Mouse (Mus musculus) kidney, adult 11 months (tissue): ENCODE measurements around the gene Gm20388.
"Not testable (repeated sequence)": the region's sequence is repeated elsewhere in the genome, so short reads cannot be mapped to it uniquely, and the experiment has no call there.

ENCODE experiments used
- DNase-seq: peaks from one replicate; pipeline ENCODE4 v3.0.0; 2022

The Gm20388 gene

GRCm38 (mm10) chr8:123037487-123037886, 3126.8 kb downstream of the Gm20388 start:
- DNase-seq: no peak

GRCm38 (mm10) chr8:123038351-123038750, 3127.7 kb downstream of the Gm20388 start:
- DNase-seq: no peak

GRCm38 (mm10) chr8:123039376-123040109, 3128.9 kb downstream of the Gm20388 start:
- no peak for DNase-seq

GRCm38 (mm10) chr8:123040110-123040650, 3129.5 kb downstream of the Gm20388 start:
- no peak for DNase-seq

- peak; percentile 54 for DNase-seq
These were observed 3130.6 kb downstream of the Gm20388 start for GRCm38 (mm10) chr8:123041008-123041773.

GRCm38 (mm10) chr8:123041774-123042105, 3131.1 kb downstream of the Gm20388 start:
- no peak for DNase-seq

GRCm38 (mm10) chr8:123042158-123042973, 3131.7 kb downstream of the Gm20388 start, which contains the start of gene Ankrd11:
Gene Ankrd11 (minus strand): TSS chr8:123042277.
- DNase-seq: peak; percentile 100

- no peak for DNase-seq
These were observed 3132.5 kb downstream of the Gm20388 start for GRCm38 (mm10) chr8:123042974-123043625.

GRCm38 (mm10) chr8:123043941-123044340, 3133.3 kb downstream of the Gm20388 start:
- no peak for DNase-seq

- not testable (repeated sequence) for DNase-seq
These were observed 3134.2 kb downstream of the Gm20388 start for GRCm38 (mm10) chr8:123044743-123045425.

- DNase-seq: peak; percentile 46
These were observed 3136.1 kb downstream of the Gm20388 start for GRCm38 (mm10) chr8:123046706-123047105.

GRCm38 (mm10) chr8:123047827-123048226, 3137.2 kb downstream of the Gm20388 start:
- DNase-seq: peak; percentile 41

- DNase-seq: no peak
These were observed 3137.8 kb downstream of the Gm20388 start for GRCm38 (mm10) chr8:123048402-123048801.

- DNase-seq: peak; percentile 61
These were observed 3140.8 kb downstream of the Gm20388 start for GRCm38 (mm10) chr8:123051458-123051857.

GRCm38 (mm10) chr8:123062721-123063120, 3152.1 kb downstream of the Gm20388 start, which contains the start of gene Spg7:
Gene Spg7 (plus strand): TSS chr8:123062942.
- DNase-seq: no peak

- no peak for DNase-seq
These were observed 3153.4 kb downstream of the Gm20388 start for GRCm38 (mm10) chr8:123064072-123064471.

- no peak for DNase-seq
These were observed 3154.2 kb downstream of the Gm20388 start for GRCm38 (mm10) chr8:123064809-123065213.

- DNase-seq: peak; percentile 93
These were observed 3154.8 kb downstream of the Gm20388 start for GRCm38 (mm10) chr8:123065214-123066100.

GRCm38 (mm10) chr8:123066101-123066683, 3155.6 kb downstream of the Gm20388 start:
- no peak for DNase-seq

GRCm38 (mm10) chr8:123071176-123071575, 3160.5 kb downstream of the Gm20388 start:
- no peak for DNase-seq
